In genomic region chr1:64121559-64122465, GRCm38 (mm10) we compare ENCODE assay signal across 1 mouse cellular context.
A peak's percentile ranks its signal among the peaks of the same experiment; 100 is the strongest.
TF ChIP-seq lines count a peak whose summit lies in the region.

Klf7 (minus strand) TSS chr1:64122282.

TF ChIP-seq in CH12.LX, 34 proteins besides CTCF, POLR2A, EP300 and RAD21 (continued from another document):
- TF ChIP-seq USF2 (conservative IDR thresholded peaks at IDR 0.05; ENCODE audit: low read depth, low read length): no peak
- TF ChIP-seq SMC3 (IDR thresholded peaks at IDR 0.05; ENCODE audit: low read depth, low read length): peak; percentile 8; the same call in 1 of the 2 replicates
- peak; percentile 69 for TF ChIP-seq ELF1 (IDR thresholded peaks at IDR 0.05; ENCODE audit: low read depth, low read length)
- TF ChIP-seq ZKSCAN1 (IDR thresholded peaks at IDR 0.05; ENCODE audit: borderline replicate concordance, low read depth, low read length): no peak
- TF ChIP-seq MYC (IDR thresholded peaks at IDR 0.05; ENCODE audit: low read depth, low read length): no peak; the same call in 1 of the 2 replicates
- no peak for TF ChIP-seq GABPA (IDR thresholded peaks at IDR 0.05; ENCODE audit: insufficient replicate concordance, low read depth, low read length)
- 0 out of 2 replicates have a peak, but pooled peaks have one; percentile 63 for TF ChIP-seq E2F4 (IDR thresholded peaks at IDR 0.05; ENCODE audit: insufficient replicate concordance, low read depth, low read length)
- peak; percentile 72 for TF ChIP-seq SIN3A (IDR thresholded peaks at IDR 0.05; ENCODE audit: low read length)
- TF ChIP-seq HCFC1 (IDR thresholded peaks at IDR 0.05; ENCODE audit: low read depth, low read length): no peak; the same call in 1 of the 2 replicates
- no peak for TF ChIP-seq ZNF384 (IDR thresholded peaks at IDR 0.05; ENCODE audit: low read depth, low read length)
- peak; percentile 67; the same call in 1 of the 2 replicates for TF ChIP-seq MAX (IDR thresholded peaks at IDR 0.05; ENCODE audit: low read length)
- peak; percentile 45 for TF ChIP-seq ETS1 (conservative IDR thresholded peaks at IDR 0.05; ENCODE audit: low read depth, low read length)
- TF ChIP-seq JUND (conservative IDR thresholded peaks at IDR 0.05; ENCODE audit: low read depth, low read length): no peak
- TF ChIP-seq POLR2AphosphoS2 (IDR thresholded peaks at IDR 0.05; ENCODE audit: low read depth, low read length): peak; percentile 95
- no peak for TF ChIP-seq USF1 (IDR thresholded peaks at IDR 0.05; ENCODE audit: low read depth, low read length)
- peak; percentile 23; the same call in 1 of the 2 replicates for TF ChIP-seq IRF4 (IDR thresholded peaks at IDR 0.05; ENCODE audit: low read depth, low read length)
- no peak for TF ChIP-seq ZC3H11A (IDR thresholded peaks at IDR 0.05; ENCODE audit: low read depth, low read length)
- peak; percentile 57; the same call in 1 of the 2 replicates for TF ChIP-seq KAT2A (IDR thresholded peaks at IDR 0.05; ENCODE audit: insufficient replicate concordance, low read length)
- 0 out of 2 replicates have a peak, but pooled peaks have one; percentile 16 for TF ChIP-seq MAFK (IDR thresholded peaks at IDR 0.05; ENCODE audit: insufficient replicate concordance, low read length)
- TF ChIP-seq NELFE (IDR thresholded peaks at IDR 0.05; ENCODE audit: low read depth, low read length): peak; percentile 90
- TF ChIP-seq UBTF (IDR thresholded peaks at IDR 0.05; ENCODE audit: low read depth, low read length): peak; percentile 35; the same call in 1 of the 2 replicates
- peak; percentile 71 for TF ChIP-seq JUN (IDR thresholded peaks at IDR 0.05; ENCODE audit: insufficient read depth, low read depth, low read length)
TF ChIP-seq in CH12.LX: peak in this region for 21.
